Mouse (Mus musculus): Measurements from ENCODE around the gene E130308A19Rik. TPM values are rescaled to one million over a fixed set of nuclear protein-coding genes. Genes with fewer than 3 reads are reported as not detected.

E130308A19Rik gene
- total RNA-seq, 2 experiments from 2014 or later = 12.1 to 13.1 TPM

GRCm38 (mm10) chr4:59604892-59605291 lies 21.1 kb upstream of the E130308A19Rik start:
- no peak for TF ChIP-seq CTCF (IDR thresholded peaks at IDR 0.05)
- no peak for DNase-seq (ENCODE audit: extremely low spot score in 1 of 2, low spot score in 2 of 2)
- H3K4me3 ChIP-seq = no peak overlapping the region
- no peak overlapping the region for H3K27ac ChIP-seq
- intact Hi-C loops (cut with DNase I) = no loop called here

GRCm38 (mm10) chr4:59605501-59605900 lies 20.5 kb upstream of the E130308A19Rik start:
- Histone ChIP-seq H3K4me3 (no peak overlapping the region), H3K27ac (no peak overlapping the region)
- TF ChIP-seq CTCF (IDR thresholded peaks at IDR 0.05) = no peak
- DNase-seq (ENCODE audit: extremely low spot score in 1 of 2, low spot score in 2 of 2) = no peak
- intact Hi-C loops (cut with DNase I) = no loop called here

GRCm38 (mm10) chr4:59610411-59610810 lies 15.6 kb upstream of the E130308A19Rik start:
- no peak overlapping the region for H3K4me3 ChIP-seq
- intact Hi-C loops (cut with DNase I) = no loop called here
- DNase-seq (ENCODE audit: extremely low spot score in 1 of 2, low spot score in 2 of 2) = no peak
- H3K27ac ChIP-seq = no peak overlapping the region
- TF ChIP-seq CTCF (IDR thresholded peaks at IDR 0.05) = no peak

- no peak overlapping the region for H3K27ac ChIP-seq
- intact Hi-C loops (cut with DNase I) = loop anchor here (5.0 kb wide), 1 partner anchor 157 kb away; no protein-coding TSS in a partner anchor
Measured at GRCm38 (mm10) chr4:59614986-59615385, 11.0 kb upstream of the E130308A19Rik start.

GRCm38 (mm10) chr4:59619611-59620245 lies 6.3 kb upstream of the E130308A19Rik start:
- Histone ChIP-seq H3K4me3 (no peak overlapping the region), H3K27ac (no peak overlapping the region)
- no peak for TF ChIP-seq CTCF (IDR thresholded peaks at IDR 0.05)
- no peak for DNase-seq (ENCODE audit: extremely low spot score in 1 of 2, low spot score in 2 of 2)
- intact Hi-C loops (cut with DNase I) = loop anchor here (5.0 kb wide), 1 partner anchor 153 kb away; no protein-coding TSS in a partner anchor

More at GRCm38 (mm10) chr4:59614986-59615385, 11.0 kb upstream of the E130308A19Rik start:
- TF ChIP-seq CTCF (IDR thresholded peaks at IDR 0.05) = peak; percentile 47
- DNase-seq (ENCODE audit: extremely low spot score in 1 of 2, low spot score in 2 of 2) = no peak
- H3K4me3 ChIP-seq = no peak overlapping the region

- TF ChIP-seq CTCF (IDR thresholded peaks at IDR 0.05) = no peak
- intact Hi-C loops (cut with DNase I) = loop anchor here (5.0 kb wide), 3 partner anchors 132 to 247 kb away; no protein-coding TSS in a partner anchor
- Histone ChIP-seq H3K4me3 (peak overlapping the region; percentile 96), H3K27ac (peak overlapping the region; percentile 75)
- DNase-seq (ENCODE audit: extremely low spot score in 1 of 2, low spot score in 2 of 2) = no peak
Measured at GRCm38 (mm10) chr4:59625676-59625997, 374 bp upstream of the E130308A19Rik start.

GRCm38 (mm10) chr4:59628255-59628654 lies 2.2 kb downstream of the E130308A19Rik start:
- intact Hi-C loops (cut with DNase I) = loop anchor here (5.0 kb wide), 3 partner anchors 129 to 244 kb away; no protein-coding TSS in a partner anchor
- TF ChIP-seq CTCF (IDR thresholded peaks at IDR 0.05) = no peak
- no peak for DNase-seq (ENCODE audit: extremely low spot score in 1 of 2, low spot score in 2 of 2)
- Histone ChIP-seq H3K27ac (no peak overlapping the region), H3K4me3 (no peak overlapping the region)

- DNase-seq (ENCODE audit: extremely low spot score in 1 of 2, low spot score in 2 of 2) = no peak
- intact Hi-C loops (cut with DNase I) = loop anchor here (5.0 kb wide), 3 partner anchors 128 to 243 kb away; no protein-coding TSS in a partner anchor
- TF ChIP-seq CTCF (IDR thresholded peaks at IDR 0.05) = no peak
- no peak overlapping the region for H3K4me3 ChIP-seq
- H3K27ac ChIP-seq = no peak overlapping the region
Measured at GRCm38 (mm10) chr4:59629076-59629874, 3.3 kb downstream of the E130308A19Rik start.

GRCm38 (mm10) chr4:59630122-59630521 lies 4.1 kb downstream of the E130308A19Rik start:
- TF ChIP-seq CTCF (IDR thresholded peaks at IDR 0.05) = no peak
- intact Hi-C loops (cut with DNase I) = no loop called here
- DNase-seq (ENCODE audit: extremely low spot score in 1 of 2, low spot score in 2 of 2) = no peak
- no peak overlapping the region for H3K27ac ChIP-seq
- no peak overlapping the region for H3K4me3 ChIP-seq

- no peak for TF ChIP-seq CTCF (IDR thresholded peaks at IDR 0.05)
- no peak for DNase-seq (ENCODE audit: extremely low spot score in 1 of 2, low spot score in 2 of 2)
- intact Hi-C loops (cut with DNase I) = no loop called here
- Histone ChIP-seq H3K4me3 (no peak overlapping the region), H3K27ac (no peak overlapping the region)
Measured at GRCm38 (mm10) chr4:59634532-59634931, 8.5 kb downstream of the E130308A19Rik start.

GRCm38 (mm10) chr4:59639163-59639562 lies 13.2 kb downstream of the E130308A19Rik start:
- no peak for DNase-seq (ENCODE audit: extremely low spot score in 1 of 2, low spot score in 2 of 2)
- intact Hi-C loops (cut with DNase I) = no loop called here
- TF ChIP-seq CTCF (IDR thresholded peaks at IDR 0.05) = no peak

GRCm38 (mm10) chr4:59640720-59641119 lies 14.7 kb downstream of the E130308A19Rik start:
- DNase-seq (ENCODE audit: extremely low spot score in 1 of 2, low spot score in 2 of 2) = no peak
- no peak for TF ChIP-seq CTCF (IDR thresholded peaks at IDR 0.05)
- Histone ChIP-seq H3K27ac (no peak overlapping the region), H3K4me3 (no peak overlapping the region)
- intact Hi-C loops (cut with DNase I) = no loop called here

More at GRCm38 (mm10) chr4:59639163-59639562, 13.2 kb downstream of the E130308A19Rik start:
- no peak overlapping the region for H3K4me3 ChIP-seq
- H3K27ac ChIP-seq = no peak overlapping the region
